Mouse (Mus musculus): ENCODE results near the gene Mfsd4a.

Mfsd4a gene

DNA sequence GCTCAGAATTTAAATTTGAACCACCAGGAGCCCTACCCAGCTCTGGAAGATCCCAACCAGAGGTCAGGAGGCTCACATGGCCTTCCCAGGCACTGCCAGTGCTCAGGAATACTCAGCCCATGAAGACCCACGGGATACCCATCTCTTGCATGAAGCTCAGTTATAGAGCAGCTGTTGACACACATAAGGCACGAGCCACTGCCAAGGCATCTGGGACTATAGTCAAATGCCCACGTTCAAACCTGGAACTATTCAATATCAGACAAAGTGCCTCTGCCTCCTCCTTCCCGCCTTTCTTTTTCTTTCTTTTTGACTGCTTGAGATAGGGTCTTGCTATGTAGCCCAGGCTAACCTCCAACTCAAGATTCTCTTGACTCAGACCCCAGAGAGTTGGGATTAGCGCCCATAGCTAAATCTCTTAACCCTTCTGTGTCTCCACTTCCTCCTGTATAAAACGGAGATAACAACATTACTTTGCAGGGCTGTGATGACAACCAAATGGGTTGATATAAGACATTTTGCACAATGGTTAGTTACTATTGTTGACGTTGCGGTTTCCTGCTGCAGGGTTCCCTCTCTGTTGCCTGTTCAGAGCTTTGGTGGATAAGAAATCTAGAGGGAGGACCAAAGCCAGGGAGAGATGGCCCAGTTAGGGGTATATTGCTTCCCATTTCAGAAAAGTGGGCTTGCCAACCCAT, 2.2 kb downstream of the Mfsd4a start:
- DNase-seq (ENCODE audit: low spot score): no peak

DNA sequence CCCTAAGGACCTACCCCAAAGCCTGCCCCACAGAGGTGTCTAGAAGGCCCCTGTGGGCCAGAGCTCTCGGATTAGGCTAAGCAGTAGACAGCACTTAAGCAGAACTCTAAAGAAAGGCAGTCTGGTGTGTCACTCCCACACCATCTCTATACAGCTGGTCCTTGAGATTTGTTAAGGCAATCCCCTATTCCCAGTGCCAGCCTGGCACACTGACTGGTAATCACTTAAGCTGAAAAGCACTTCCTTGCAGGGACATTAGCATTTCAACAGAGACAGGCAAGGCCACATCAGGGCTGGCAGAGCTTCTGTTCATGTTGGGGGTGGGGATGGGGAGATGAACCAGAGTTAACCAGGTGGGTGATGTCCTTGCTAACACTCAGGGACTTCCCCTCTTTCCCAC, 2.9 kb downstream of the Mfsd4a start:
- no peak for DNase-seq (ENCODE audit: low spot score)

DNA sequence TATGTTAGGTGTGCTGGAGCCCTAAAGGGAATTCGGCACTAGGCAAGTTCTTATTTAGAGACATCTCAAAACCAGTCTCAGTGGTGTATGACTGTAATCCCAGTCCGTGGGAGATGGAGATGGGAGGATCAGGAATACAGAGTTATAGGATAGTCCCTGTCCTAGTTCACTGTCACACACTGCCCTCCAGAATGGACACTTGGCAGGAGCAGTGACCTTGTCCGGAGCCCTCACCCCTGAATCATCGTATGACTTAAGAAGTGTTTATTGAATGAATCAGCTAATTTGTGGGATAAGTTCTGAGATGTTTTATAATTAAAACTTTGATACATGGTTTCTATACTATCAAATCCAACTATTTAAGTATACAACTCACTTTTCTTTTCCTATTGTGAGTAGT, 4.8 kb downstream of the Mfsd4a start:
- DNase-seq (ENCODE audit: low spot score): no peak

DNA sequence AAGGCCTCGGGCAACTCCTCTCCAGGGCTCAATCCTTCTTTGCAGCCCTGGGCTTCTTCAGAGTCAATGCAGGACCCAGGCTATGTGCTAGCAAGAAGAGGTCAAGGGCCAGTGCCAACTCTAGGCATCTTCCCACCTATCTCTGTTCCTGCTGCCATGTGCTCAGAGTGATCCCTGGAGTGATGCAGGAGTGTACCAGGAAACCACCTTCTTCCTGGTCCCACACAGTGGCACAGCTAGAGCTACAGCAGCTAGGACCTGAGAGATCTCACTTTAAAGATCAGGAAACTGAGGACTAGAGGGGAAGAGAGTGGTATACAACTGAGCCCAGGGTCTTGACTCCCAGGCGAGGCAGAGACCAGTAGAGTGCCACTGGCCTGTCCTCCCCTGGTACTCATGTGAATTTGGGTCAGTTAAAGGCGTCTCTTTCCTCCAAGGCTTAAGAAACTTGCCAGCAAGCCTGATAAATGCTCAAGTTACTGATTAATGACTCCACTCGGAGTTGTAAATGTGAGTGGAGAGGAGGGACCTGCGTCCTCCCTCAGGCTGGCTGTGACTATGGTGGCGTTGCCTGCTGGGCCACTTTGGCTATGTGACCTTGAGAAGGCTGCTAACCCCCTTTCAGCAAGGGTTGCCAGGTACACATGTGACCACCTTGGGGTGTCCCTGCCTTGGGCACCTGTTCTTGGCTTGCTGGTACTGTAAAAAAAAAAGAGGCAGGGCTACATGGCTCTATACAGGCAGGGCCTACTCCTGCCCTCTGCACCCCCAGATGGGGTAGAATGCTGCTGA, 5.9 kb downstream of the Mfsd4a start:
- DNase-seq (ENCODE audit: low spot score): no peak

DNA sequence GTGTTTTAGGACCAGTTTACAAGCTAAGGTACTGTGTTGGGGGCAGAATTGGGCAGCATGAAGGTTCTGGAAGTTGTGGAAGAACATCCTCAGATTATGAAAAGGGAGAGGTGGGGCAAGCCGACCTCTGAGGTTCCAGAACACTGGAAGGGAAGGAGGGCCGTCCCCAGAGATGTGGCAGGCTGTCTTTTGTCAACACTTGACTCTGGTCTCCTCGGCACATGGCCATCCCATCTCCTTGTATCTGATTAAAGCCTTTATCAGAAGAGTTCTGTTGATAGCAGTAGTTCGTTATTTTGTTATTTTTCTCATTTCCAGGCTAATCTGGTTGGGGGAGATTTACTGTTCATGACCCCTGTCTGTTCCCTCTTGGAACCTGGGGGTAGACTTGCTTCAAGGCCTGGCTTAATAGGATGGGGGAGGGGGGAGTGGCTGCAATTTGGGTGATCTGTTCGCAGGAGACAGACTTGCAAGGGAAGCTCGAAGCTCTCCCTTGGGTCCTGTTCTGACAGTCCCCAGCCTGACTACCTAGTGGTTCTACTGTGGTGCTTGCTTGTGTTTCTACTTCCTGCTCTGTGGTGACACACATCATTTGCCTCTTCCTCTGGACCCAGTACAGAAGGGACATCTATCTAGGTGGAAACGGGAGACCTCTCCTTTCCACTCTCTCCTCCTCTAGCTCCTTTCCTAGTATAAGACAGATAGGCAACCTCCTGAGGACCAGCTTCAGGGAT, 7.7 kb downstream of the Mfsd4a start:
- no peak for DNase-seq (ENCODE audit: low spot score)

DNA sequence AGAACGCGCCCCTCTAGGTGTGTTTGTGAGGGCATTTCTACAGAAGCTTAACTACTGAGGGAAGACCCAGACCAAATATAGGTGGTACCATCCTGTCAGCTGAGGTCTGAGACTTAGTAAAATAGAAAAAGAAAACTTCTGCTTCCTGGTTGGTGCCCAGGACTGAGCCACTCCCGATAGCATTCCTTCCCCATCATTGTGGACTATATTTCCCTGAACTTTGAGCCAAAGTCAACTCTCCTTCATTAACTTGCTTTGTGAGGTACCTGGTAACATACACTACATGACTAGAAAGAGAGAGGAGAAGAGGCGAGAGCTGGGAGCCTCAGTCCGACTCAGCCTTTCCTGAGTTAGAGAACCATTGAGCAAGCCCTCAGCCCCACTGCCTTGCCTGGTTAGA, 9.3 kb downstream of the Mfsd4a start:
- no peak for DNase-seq (ENCODE audit: low spot score)

DNA sequence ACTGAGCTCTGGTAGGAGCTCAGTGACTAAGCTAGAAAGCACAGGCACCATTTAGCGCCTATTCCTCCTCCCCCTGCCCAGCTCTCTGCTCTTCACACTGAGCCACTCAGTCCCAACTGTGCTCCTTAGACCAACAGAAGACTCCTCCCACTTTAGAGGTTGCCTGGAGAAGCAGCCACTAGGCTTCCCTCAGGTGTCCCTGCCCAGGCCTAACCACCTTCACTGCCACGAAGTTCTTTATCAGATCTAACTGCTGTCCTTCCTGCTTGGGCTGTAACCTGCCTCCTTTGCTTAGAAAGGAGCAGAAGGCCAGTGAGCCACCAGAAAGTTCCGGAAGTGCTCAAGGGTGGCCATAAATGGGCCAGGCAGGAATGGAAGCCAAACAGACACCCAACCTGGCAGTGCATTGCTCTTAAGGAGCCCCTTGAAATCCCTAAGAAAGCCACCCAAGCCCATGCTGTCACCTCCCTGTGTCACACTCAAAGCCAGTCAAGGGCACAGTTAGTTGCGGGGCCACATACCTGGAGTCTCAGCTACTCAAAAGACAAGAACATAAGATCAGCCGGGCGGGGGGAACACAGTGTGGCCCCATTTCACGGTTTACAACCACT, 12.7 kb downstream of the Mfsd4a start:
- DNase-seq (ENCODE audit: low spot score): no peak

DNA sequence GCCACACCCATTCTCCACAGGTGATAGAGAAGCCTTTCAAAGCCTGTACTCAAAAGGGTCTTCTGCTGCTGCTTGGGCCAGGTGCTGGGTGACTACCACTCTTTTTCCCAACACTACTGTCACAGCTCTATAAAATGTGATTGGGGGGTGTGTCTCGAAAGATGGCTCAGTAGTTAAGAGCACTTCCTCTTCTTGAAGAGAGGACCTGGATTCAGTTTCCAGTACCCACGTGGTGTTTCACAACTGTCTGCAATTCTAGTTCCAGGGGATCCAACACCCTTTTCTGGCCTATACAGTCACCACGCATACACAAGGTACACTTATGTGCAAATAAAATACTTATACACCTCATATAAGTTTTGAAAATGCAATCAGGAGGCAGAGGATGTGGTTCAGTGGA, 13.5 kb downstream of the Mfsd4a start:
- DNase-seq (ENCODE audit: low spot score): no peak

DNA sequence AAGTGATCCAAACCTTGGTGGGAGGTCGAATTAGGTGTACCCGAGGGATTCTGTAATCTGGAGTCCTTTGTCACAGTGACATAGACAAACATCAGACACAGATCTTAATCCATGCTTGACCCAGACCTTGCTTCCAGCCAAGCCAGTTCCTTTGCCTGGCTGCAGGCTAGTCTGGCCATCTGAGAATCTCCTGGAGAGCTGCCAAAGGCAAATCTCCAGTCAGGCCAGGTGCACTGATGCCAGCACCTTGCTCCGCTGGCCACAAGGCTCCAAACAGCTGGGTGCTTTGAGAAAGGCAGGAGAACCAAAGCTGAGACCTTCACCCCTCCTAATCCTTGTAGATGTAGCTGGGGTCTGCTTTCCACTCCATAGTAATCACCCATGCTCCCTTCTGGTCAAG, 16.1 kb downstream of the Mfsd4a start:
- DNase-seq (ENCODE audit: low spot score): no peak

DNA sequence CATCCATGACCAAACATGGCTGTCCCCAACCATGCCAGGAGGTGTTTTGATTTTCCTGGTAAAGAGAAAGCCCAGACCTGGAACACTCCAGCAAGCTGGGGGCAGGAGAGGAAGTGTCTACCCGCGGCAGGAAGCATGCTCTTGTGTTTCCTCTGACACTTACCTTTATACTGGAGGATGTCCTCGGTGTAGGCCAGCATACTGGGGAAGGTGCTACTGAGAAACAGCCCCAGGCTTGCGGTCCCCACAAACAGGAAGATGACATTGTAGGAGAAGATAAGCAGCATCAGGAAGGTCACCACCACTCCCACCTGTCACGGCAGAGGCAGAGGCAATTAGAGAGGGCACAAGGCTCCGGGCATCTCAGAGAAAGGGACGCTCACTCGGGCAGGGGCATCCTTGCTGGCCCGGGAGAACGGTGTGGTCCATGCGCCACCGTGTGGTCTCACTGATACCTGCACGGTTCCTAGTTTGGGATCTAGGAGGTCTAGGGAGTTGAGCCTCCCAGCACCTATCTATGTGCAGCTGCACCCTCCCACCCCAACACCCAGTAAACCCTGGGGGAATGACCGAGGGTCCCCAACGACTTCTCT, 21.6 kb downstream of the Mfsd4a start:
- peak; percentile 23 for DNase-seq (ENCODE audit: low spot score)

DNA sequence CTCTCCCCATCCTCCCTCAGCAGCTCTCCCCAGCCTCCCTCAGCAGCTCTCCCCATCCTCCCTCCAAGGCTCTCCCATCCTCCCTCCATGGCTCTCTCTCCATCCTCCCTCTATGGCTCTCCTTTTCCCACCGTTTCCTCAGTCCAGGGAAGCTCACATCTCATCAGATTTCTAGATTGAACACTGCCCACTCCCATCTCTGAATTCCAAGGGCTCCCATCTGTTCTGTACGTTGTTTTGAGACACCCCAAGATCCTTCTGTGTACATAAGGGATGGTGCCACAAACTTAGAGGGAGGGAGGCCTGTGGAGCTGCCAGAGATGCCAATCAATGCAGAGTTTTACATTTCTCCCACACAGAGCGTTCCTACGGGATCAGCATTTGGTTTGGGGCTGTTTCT, 24.1 kb downstream of the Mfsd4a start:
- no peak for DNase-seq (ENCODE audit: low spot score)

DNA sequence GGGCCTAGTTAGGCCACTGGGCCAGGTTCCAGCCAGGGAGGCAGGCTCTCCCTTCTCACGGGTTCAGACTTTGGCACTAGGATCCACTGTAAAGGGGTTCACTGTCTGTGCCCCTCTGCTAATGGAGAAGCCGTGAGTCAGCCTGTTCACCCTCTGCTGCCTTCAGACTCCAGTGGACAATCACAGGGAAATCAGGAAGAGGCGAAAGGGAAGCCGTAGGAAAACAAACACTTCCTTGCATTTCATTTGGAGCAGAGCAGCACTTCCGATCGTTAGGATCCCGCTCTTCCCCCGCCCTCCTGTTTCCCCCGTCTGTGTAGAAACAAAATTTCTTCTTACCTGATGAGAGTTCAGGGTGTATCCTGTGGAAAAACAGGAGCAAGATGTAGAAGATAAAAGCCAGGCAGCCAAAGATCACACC, 27.7 kb downstream of the Mfsd4a start:
- DNase-seq (ENCODE audit: low spot score): no peak

DNA sequence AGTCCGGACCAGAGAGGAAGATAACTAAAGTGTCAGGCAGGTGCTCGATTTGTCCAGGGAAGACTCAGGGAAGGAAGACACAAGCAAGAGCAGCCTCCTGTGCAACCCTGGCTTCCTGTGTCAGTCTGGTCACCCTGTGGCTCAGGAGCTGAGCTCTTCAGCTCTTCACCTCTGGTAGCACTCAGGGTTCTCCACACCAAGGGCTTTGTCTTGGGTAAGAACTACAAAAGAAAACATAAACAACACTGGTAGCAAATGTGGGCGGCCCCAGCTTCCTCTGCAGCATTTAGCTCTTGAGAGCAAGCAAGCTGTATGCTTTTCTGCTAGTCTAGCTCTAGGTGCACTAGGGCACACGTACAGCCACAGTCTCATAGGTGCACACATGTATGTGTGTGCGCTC, 29.1 kb downstream of the Mfsd4a start:
- DNase-seq (ENCODE audit: low spot score): no peak

DNA sequence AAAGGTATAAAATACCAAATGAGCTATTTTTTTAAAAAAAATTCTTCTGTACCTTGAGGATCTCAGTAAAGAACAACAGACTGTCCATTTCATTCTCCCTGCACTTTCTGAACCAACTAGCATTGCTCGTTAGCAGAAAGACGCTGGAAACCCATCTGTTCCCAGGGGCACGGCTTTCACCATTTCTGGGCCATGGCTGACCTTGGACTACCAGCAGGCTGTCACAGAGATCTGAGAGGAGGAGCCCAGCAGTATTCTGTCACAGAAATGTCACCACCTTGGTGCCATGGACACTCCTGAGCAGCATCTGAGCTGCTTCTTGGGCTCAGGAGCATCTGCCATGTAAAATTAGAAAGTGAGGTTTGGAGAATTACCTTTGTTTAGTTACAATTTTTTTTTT, 30.1 kb downstream of the Mfsd4a start:
- DNase-seq (ENCODE audit: low spot score): no peak

DNA sequence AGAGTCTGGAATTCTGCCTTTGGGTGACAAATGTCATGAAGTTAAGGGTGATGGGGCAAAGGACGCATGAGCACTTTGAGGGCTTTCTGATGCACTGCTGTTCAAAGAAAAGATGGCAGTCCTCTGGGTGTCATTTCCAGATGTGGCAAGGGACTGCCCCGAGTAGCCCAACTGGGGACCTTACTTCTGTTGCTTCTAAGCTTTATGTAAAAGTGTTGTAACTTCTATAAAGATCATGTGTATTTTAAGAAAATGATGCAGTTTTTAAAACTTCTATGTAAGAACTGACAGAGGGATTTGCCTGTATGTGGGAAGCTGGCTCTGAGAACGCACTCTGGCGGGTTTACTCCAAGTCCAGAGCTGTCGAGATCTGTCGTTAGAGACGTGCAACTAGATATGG, 35.7 kb downstream of the Mfsd4a start:
- no peak for DNase-seq (ENCODE audit: low spot score)

DNA sequence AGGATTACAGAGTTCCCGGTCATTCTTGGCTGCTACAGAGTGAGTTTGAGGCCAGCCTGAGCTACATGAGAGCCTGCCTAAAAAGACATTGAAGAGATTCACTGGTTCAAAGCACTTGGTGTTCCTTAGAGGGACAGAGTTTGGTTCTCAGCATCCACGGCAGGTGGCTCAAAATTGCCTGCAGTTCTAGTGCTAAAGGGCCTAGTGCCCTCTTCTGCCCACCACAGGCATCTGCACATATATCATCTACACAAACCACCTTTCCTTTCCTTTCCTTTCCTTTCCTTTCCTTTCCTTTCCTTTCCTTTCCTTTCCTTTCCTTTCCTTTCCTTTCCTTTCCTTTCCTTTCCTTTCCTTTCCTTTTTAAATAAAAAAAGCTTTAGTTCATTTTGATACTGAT, 37.3 kb downstream of the Mfsd4a start:
- no peak for DNase-seq (ENCODE audit: low spot score)

DNA sequence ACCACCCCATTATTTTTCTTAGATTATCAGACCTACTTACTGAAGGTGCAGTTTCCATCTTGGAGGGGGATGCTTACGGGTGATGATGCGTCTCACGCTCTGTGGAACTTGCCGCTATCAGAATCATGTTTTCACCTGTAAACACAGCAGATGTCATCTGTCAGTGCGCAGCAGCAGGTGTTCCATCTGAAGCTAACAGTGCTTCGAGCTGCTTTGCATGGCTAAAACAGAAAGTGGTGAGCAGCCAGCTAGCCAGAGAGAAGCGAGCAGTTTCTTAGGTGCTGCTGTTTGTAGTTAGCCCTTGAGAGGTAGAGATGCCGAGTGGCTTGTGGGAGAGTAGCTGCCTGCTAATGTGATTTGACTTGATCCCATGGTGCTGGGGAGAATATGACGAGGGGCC, 39.4 kb downstream of the Mfsd4a start:
- DNase-seq (ENCODE audit: low spot score): no peak

DNA sequence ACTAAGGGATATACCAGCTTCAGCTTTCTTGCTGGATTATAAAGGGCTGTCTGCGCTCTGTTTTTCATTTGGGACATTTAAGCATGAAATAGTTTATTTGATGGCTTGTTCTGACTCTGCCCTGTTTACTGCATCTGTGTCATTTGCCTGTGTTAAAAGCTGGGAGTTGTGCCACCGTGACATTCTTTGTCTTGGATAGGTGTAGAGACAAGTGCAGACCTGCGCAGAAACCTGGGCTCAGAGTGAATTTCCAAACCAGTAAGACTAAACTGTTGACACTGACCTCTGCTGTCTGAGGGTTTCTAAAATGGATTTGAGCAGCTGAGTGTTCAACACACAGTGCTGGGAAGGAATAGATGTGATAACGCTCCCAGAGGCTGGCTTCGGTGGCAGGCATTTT, 39.9 kb downstream of the Mfsd4a start:
- DNase-seq (ENCODE audit: low spot score): no peak

DNA sequence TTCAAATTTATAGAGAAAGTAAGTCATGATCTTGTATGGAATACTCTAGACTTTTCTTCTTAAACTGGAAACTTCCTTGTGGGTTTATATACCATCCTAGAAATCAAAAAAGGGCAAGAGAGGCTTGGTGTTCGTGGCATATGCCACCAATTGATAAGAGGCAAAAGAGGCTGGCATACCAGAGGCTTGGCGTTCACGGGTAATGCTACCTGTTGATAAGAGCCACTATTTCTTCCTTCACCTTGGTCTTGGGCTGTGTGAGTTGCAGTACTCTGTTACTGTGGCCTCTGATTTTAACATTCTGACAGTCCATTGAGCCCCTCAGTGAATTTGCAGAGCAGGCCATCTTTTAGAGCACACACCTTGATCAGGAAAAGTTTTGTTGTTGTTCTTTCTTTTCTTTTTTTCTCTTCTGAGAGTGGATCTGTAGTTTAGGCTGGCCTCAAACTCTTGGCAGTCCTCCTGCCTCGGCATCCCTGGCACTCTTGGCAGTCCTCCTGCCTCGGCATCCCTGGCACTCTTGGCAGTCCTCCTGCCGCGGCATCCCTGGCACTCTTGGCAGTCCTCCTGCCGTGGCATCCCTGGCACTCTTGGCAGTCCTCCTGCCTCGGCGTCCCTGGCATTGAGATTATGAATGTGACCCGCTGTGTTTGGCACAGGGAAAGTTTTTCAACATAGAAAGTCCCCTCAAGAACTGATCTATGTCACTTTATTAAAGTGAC, 40.8 kb downstream of the Mfsd4a start:
- DNase-seq (ENCODE audit: low spot score): no peak

DNA sequence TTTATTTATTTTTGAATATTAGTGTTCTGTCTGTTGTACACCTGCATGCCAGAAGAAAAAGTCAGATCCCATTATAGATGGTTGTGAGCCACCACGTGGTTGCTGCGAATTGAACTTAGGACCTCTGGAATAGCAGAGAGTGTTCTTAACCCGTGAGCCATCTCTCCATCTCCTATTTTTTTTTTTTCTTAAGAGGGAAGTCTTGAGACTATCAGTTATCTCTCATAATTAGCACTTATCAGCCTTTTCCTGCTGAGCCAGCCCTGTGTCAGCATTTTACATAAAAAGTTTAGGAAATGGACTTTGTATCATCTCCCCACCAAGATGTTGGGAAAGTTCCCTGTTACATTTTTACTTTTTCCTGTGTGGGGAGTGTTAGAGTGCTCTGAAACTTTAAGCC, 45.8 kb downstream of the Mfsd4a start:
- DNase-seq (ENCODE audit: low spot score): no peak

DNA sequence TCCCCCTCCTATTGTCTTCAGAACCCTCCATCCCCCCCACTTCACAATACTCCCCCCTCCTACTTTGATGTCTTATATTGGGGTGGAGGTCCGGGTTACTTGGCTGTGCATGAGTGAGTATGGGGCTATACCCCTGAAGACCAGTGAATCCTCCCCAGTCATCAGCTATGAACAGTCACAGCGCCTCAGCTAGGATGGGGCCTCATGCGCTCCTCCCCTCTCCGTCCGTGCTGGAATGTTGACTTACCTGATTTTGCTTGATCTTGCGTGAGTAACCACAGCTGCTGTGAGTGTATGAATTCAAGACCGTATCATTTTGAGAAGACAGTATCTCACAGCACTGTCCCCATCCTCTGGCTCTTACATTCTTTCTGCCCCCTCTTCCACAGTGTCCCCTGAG, 48.0 kb downstream of the Mfsd4a start:
- no peak for DNase-seq (ENCODE audit: low spot score)

DNA sequence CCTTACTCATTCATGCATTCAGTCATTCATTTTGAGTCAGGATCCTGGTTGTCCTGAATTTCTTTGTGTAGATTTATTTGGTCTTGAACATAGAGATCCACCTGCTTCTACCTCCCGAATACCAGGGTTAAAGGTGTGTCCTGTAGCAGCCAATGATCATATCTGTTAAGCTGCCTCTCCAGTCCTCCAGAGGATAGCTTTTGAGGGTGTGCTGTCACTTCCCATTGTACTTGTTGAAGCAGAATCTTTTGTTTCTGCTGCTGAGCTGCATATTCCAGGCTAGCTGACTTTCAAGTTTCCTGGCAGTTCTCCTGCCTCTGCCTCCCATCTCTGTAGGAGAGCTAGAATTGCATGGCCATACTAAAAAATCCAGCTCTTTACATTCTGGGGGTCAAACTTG, 51.2 kb downstream of the Mfsd4a start:
- no peak for DNase-seq (ENCODE audit: low spot score)
